Comparison of ENCODE assay signal across 7 mouse cellular contexts in genomic region chr14:79482251-79482661, GRCm38 (mm10). TPM values are rescaled to one million over a fixed set of nuclear protein-coding genes. Genes with fewer than 3 reads are reported as not detected.
DNase-seq lines count a peak whose midpoint lies in the region; ATAC-seq and TF ChIP-seq lines count a peak whose summit lies in the region.

No protein-coding gene starts in this region.

- no peaks in the 10 kb centered on the region for H3K9me3 ChIP-seq in heart, embryonic 12.5 days (replicated peaks)
- H3K9me3 ChIP-seq in lung, postnatal 0 days (ENCODE audit: low read length): no peaks in the 10 kb centered on the region
- H3K9me3 ChIP-seq in stomach, embryonic 15.5 days: no peaks in the 10 kb centered on the region

- peak overlapping the region; percentile 78 for H3K4me2 ChIP-seq in heart, embryonic 12.5 days
- H3K4me2 ChIP-seq in lung, postnatal 0 days (replicated peaks; ENCODE audit: low read depth, low read length): peak overlapping the region; percentile 72
- H3K4me2 ChIP-seq in stomach, embryonic 15.5 days: peak overlapping the region; percentile 67

- H3K9ac ChIP-seq in heart, embryonic 12.5 days: peak overlapping the region; percentile 90
- peak overlapping the region; percentile 100 for H3K9ac ChIP-seq in lung, postnatal 0 days (replicated peaks; ENCODE audit: low read depth)
- peak overlapping the region; percentile 98 for H3K9ac ChIP-seq in stomach, embryonic 15.5 days

- peaks cover 39% of the 10 kb centered on the region for H3K4me1 ChIP-seq in heart, embryonic 12.5 days (replicated peaks)
- H3K4me1 ChIP-seq in lung, postnatal 0 days (ENCODE audit: insufficient read depth, low read depth, low read length): peaks cover 34% of the 10 kb centered on the region
- peaks cover 35% of the 10 kb centered on the region for H3K4me1 ChIP-seq in stomach, embryonic 15.5 days

- no peaks in the 10 kb centered on the region for H3K27me3 ChIP-seq in heart, embryonic 12.5 days (replicated peaks)
- H3K27me3 ChIP-seq in lung, postnatal 0 days (replicated peaks; ENCODE audit: insufficient read depth, low read length): no peaks in the 10 kb centered on the region
- no peaks in the 10 kb centered on the region for H3K27me3 ChIP-seq in stomach, embryonic 15.5 days (replicated peaks)

- DNase-seq in thymus, postnatal 0 days (ENCODE audit: low spot score): peak; percentile 27
- no peak for DNase-seq in thymus, adult 18-20 months
- peak; percentile 46 for DNase-seq in cerebellum, adult 8-10 months
- peak; percentile 63 for DNase-seq in kidney, postnatal 10 days
- DNase-seq in lung, postnatal 0 days (ENCODE audit: low spot score): peak; percentile 91

- TF ChIP-seq EP300 in lung, postnatal 0 days (IDR thresholded peaks at IDR 0.05): no peak; the same call in 1 of the 2 replicates

- under 1% methylated on average over 11 of the region's 11 CpGs for WGBS in heart, embryonic 12.5 days
- under 1% methylated on average over 11 of the region's 11 CpGs for WGBS in lung, postnatal 0 days
- under 1% methylated on average over 11 of the region's 11 CpGs for WGBS in stomach, embryonic 15.5 days

- peak overlapping the region; percentile 99 for H3K27ac ChIP-seq in heart, embryonic 12.5 days (ENCODE audit: poor library complexity, severe bottlenecking)
- H3K27ac ChIP-seq in lung, postnatal 0 days (ENCODE audit: low read length): peak overlapping the region; percentile 100
- peak overlapping the region; percentile 100 for H3K27ac ChIP-seq in stomach, embryonic 15.5 days

- TF ChIP-seq CTCF in lung, postnatal 0 days (IDR thresholded peaks at IDR 0.05): no peak

- peak overlapping the region; percentile 74 for H3K4me3 ChIP-seq in heart, embryonic 12.5 days
- peak overlapping the region; percentile 100 for H3K4me3 ChIP-seq in lung, postnatal 0 days (ENCODE audit: low read depth, low read length)
- H3K4me3 ChIP-seq in stomach, embryonic 15.5 days (replicated peaks): peak overlapping the region; percentile 96

- peaks cover 12% of the 10 kb centered on the region for H3K36me3 ChIP-seq in heart, embryonic 12.5 days
- no peaks in the 10 kb centered on the region for H3K36me3 ChIP-seq in lung, postnatal 0 days (ENCODE audit: insufficient read depth, low read length)
- no peaks in the 10 kb centered on the region for H3K36me3 ChIP-seq in stomach, embryonic 15.5 days

- no peak for ATAC-seq in heart, embryonic 12.5 days (ENCODE audit: insufficient number of reproducible peaks, low FRiP score)
- peak; percentile 4; the same call in 1 of the 2 replicates for ATAC-seq in lung, postnatal 0 days
- no peak for ATAC-seq in stomach, embryonic 15.5 days (ENCODE audit: insufficient read depth, low FRiP score, low read depth)

RNA-seq across cellular contexts. Expression of gene Wbp4, which starts 0.9 kb away (rescaled TPM):
- polyA plus RNA-seq in thymus, postnatal 0 days (2015; fragmentation: Nextera tagmentation; extraction: Ambion mirVana): 45.7 and 49.9 TPM in 2 replicates
- polyA plus RNA-seq in heart, embryonic 12.5 days (2016; fragmentation: Nextera tagmentation; extraction: Ambion mirVana): 29.5 and 30.6 TPM in 2 replicates
- polyA plus RNA-seq in lung, postnatal 0 days (2015; fragmentation: Nextera tagmentation; extraction: Ambion mirVana): 35.8 and 37.6 TPM in 2 replicates
- 41.0 and 41.5 TPM in 2 replicates for polyA plus RNA-seq in stomach, embryonic 15.5 days (2015; fragmentation: Nextera tagmentation; extraction: Ambion mirVana)

RNA-seq across cellular contexts. Expression of gene Elf1, which starts 1.3 kb away (rescaled TPM):
- 86.6 and 108 TPM in 2 replicates for polyA plus RNA-seq in thymus, postnatal 0 days (2015; fragmentation: Nextera tagmentation; extraction: Ambion mirVana)
- 10.5 and 11.0 TPM in 2 replicates for polyA plus RNA-seq in heart, embryonic 12.5 days (2016; fragmentation: Nextera tagmentation; extraction: Ambion mirVana)
- polyA plus RNA-seq in lung, postnatal 0 days (2015; fragmentation: Nextera tagmentation; extraction: Ambion mirVana): 21.0 and 25.7 TPM in 2 replicates
- 25.1 and 26.1 TPM in 2 replicates for polyA plus RNA-seq in stomach, embryonic 15.5 days (2015; fragmentation: Nextera tagmentation; extraction: Ambion mirVana)

RNA-seq across cellular contexts. Expression of gene Kbtbd6, which starts 30.6 kb away (rescaled TPM):
- 5.6 and 6.6 TPM in 2 replicates for polyA plus RNA-seq in thymus, postnatal 0 days (2015; fragmentation: Nextera tagmentation; extraction: Ambion mirVana)
- 2.0 and 2.9 TPM in 2 replicates for polyA plus RNA-seq in heart, embryonic 12.5 days (2016; fragmentation: Nextera tagmentation; extraction: Ambion mirVana)
- 0.36 TPM in 2 replicates for polyA plus RNA-seq in lung, postnatal 0 days (2015; fragmentation: Nextera tagmentation; extraction: Ambion mirVana)
- polyA plus RNA-seq in stomach, embryonic 15.5 days (2015; fragmentation: Nextera tagmentation; extraction: Ambion mirVana): 2.7 and 3.7 TPM in 2 replicates

RNA-seq across cellular contexts. Expression of gene Kbtbd7, which starts 55.9 kb away (rescaled TPM):
- polyA plus RNA-seq in thymus, postnatal 0 days (2015; fragmentation: Nextera tagmentation; extraction: Ambion mirVana): 7.2 and 7.6 TPM in 2 replicates
- 9.7 and 11.9 TPM in 2 replicates for polyA plus RNA-seq in heart, embryonic 12.5 days (2016; fragmentation: Nextera tagmentation; extraction: Ambion mirVana)
- polyA plus RNA-seq in lung, postnatal 0 days (2015; fragmentation: Nextera tagmentation; extraction: Ambion mirVana): 5.8 TPM in 2 replicates
- 10.8 and 11.0 TPM in 2 replicates for polyA plus RNA-seq in stomach, embryonic 15.5 days (2015; fragmentation: Nextera tagmentation; extraction: Ambion mirVana)

Comparison
In these comparisons a context has a peak if more than half of its experiments do, and no peak if none do; other contexts are left out.
1. DNase-seq: peak in thymus, postnatal 0 days (single experiment), cerebellum, adult 8-10 months (single experiment), kidney, postnatal 10 days (single experiment) and lung, postnatal 0 days (single experiment); none in thymus, adult 18-20 months (0 of 2).
2. Peak in every context shown above with its lines, with median percentiles within 50 percentile points of each other: H3K27ac ChIP-seq, H3K4me2 ChIP-seq, H3K4me3 ChIP-seq and H3K9ac ChIP-seq.